Mouse (Mus musculus): ENCODE data around the gene Psmc6.

Gene Psmc6

GRCm38 (mm10) chr14:45350931-45351859, 21.6 kb downstream of the Psmc6 start, which contains the start of gene Styx:
Styx (plus strand) TSS chr14:45351093.
- peak; percentile 95 to 96 for DNase-seq (ENCODE audit: low spot score in 2 of 2)

- DNase-seq (ENCODE audit: low spot score in 2 of 2): no peak
Observed at GRCm38 (mm10) chr14:45364211-45365195, 34.9 kb downstream of the Psmc6 start.

DNA sequence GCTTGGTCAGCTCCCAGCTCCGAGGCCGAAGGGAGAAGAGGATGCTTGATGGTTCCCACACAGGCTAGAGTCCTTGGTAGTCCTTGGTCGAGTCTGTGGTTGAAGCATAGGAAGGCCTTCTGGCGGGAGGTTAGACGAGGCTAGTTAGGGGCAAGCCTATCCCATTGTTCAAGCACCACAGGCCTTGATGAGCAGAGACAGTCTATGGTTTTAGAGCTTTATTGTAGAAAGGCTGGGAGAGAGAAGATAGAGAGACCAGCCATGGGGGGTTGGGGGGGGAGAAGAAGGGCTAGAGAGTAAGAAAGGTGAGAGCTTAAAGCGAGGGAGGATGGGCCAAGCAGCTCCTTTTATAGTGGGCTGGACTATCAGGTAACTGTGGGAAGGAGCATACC, 35.6 kb downstream of the Psmc6 start:
- DNase-seq (ENCODE audit: low spot score in 2 of 2): no peak

- DNase-seq (ENCODE audit: low spot score in 2 of 2): no peak
Observed at GRCm38 (mm10) chr14:45378771-45379170, 49.2 kb downstream of the Psmc6 start.

DNA sequence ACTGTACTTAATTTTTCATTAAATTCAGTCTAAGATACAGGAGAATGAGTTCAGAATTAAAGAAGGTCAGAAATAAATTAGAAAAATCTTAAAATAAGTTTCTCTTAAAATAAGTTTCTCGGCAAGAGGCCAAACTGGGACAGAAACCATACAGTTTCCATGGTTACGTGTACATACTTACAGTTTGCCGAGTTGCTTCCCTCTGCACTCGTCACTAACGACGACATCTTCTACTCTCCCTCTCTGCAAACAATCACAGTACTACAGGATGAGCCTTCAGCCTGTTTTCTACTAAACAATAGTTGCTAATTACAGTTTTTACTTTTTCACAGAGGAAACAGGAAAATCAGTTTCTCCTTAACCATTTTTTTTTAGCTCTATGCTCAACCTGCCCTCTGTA, 51.2 kb downstream of the Psmc6 start:
- DNase-seq (ENCODE audit: low spot score in 2 of 2): no peak

- no peak for DNase-seq (ENCODE audit: low spot score in 2 of 2)
Observed at GRCm38 (mm10) chr14:45382912-45383311, 53.3 kb downstream of the Psmc6 start.

GRCm38 (mm10) chr14:45385596-45385995, 56.0 kb downstream of the Psmc6 start:
- no peak for DNase-seq (ENCODE audit: low spot score in 2 of 2)

DNA sequence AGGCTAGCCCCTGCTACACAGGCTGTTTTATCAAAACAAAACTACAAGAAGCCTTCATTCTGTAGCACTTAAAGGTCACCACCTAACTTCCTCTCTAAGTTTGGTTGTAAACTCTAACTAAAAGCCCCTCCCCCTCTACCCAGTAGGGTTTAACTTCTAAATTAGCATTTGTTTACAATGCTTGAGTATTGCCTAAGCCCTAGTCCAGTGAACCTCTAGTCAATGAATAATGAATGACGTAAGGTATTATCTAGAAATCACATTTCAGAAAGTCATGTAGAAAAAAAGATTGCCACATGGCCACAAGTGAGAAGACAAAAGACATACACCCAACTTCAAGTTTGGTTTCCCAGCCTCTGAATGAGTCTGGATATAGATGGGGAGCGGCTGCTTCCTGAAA, 57.9 kb downstream of the Psmc6 start:
- no peak for DNase-seq (ENCODE audit: low spot score in 2 of 2)

DNA sequence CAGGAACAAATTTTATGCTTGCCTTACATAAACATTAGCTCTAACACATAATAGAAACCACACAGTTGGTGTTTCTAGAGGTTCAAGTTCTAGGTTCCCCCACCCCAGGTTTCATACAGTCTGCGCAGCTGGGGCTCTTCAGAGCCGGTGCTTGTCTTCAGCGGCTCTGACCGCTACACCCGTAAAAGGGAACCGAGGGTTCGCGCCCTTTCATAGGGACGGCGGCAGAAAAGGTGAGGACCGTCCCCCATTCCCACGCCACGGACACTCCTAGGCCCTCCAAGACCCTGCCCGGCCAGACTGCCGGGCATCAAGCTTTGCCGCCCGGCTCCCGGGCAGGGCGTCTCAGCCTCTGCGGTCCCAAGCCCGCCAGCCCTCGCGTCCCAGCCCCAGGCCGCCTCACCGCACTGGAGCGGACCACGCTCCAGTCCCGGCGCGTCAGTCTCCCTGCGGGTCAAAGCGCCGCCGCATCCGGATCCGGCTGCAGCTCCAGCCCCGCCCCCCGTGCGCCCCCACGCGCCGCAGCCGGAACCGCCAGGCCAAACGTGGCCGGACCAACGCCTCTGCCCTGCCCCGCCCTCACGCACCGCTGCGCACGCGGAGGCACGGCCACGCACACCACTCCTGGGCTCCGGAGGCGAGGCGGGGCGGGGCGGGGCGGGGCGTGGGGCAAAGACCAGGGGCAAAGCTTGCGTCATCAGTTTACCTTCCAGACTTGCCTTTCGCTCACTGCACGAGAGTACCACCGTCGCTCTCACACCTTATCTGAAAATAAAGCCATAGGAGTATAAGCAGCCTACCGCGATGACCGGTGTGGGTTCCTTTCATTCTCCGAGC, 59.0 kb downstream of the Psmc6 start:
- DNase-seq (ENCODE audit: low spot score in 2 of 2): peak; percentile 67 to 82

DNA sequence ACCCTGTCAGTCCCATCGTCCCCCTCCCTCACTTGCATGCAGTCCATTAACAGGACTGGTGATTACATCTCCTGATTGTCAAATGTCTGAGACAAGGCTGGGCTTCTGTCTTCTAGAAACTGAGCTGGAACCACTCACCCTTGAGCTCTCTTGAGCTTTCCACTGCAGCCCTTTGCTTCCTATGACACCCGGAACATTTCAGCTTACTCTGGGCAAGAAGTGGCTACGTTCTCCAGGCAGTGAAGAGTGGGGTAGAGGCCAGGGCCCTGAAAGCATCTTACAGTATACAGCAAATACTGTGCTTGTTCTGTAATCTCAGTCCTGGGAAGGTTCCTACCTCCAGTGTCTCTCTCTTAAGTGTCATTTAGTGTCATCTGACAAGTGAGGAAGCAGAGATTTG, 59.6 kb downstream of the Psmc6 start:
- peak in 1 of 2 experiments; percentile 10 for DNase-seq (ENCODE audit: low spot score in 2 of 2)

Measured in spleen, postnatal 10 days (tissue).